Mouse (Mus musculus) stomach, adult 2 months (tissue): Measurements from ENCODE around the gene Otub2. TPM values are rescaled to one million over a fixed set of nuclear protein-coding genes. Genes with fewer than 3 reads are reported as not detected.

Experiments
- polyA plus RNA-seq: library from polyadenylated mRNA; depleted of rRNA; stranded (reverse); fragments of >200 nt; gene quantifications from 2 replicates; pipeline ENCODE4 v1.2.3, GENCODE M21; 2012; rRNA removed

Otub2 gene
- 4.4 and 5.7 TPM in 2 replicates for polyA plus RNA-seq

DNA sequence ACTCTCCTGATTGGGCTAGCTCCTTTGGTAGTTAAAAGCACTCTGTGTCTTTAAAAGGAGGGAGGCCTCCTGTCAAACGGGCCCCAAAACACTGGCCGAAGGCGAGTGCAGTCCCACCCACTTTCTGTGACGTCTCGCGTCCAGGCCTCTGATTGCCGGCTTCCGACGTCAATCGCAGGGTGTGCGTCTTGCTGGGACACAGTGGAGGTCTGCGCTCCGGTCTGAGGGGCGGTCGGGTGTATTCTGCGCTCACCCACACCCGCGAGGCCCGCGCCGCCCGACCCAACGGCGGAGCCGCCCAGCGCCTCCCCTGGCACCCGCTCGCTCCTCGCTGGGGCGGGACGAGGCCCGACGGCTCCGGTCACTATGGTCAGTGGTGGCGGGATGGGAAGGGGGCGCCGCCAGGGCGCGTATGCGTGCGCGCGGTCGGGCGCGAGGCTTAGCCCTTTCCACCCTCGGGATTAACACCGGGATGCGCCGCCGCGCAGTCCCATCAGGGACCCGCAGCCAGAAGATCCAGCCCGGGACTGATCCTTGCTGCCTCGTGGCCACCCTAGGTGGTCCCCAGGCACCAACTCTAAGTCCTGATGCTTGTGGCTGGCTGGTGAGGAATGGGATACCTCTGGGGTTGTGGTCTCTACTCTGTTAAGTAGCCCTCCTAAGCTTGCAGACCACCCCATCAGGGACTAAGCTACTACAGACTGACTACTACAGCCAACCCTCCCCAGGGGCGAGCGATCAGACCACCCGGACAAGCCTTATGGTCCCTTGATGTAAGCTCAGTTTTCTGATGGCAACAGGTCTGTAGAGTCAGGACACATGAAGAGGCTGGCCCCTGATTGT is at the start of gene Otub2:
Otub2 (plus strand) TSS at position 178 of the 843 bp plus-strand sequence.

DNA sequence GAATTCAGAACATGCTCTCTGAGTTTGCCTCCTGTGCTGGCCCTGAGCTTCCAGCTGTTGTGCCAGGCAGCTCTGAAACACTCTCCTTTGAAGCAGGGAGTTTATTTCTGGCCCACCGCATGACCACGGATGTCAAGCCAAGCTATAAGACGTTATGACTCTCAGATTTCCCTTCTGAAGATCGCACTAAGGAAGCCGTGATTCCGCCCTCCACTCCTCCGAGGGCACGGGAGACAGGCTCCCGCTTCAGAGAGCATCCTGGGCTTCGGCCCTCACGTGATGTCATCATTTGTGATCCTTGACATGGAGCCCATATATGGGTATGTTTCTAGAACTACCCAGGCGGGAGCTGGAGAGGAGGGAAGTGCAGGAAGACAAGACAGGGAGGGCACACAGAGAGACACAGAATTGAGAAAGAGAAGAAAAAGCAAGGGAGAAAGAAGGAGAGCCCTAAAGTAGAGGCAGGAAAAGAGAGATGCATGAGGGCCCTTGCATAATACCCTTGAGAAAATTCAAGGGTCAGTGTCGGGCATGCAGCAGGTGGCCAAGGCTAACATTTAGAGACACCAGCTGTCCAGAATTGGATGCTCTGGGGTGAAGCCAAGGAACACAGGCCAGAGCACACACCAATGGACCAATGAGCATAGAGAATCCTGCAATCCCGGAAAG is 32.6 kb upstream of the Otub2 start, which contains the start of gene Asb2:
Asb2 (minus strand) TSS at position 256 of the 669 bp plus-strand sequence.

DNA sequence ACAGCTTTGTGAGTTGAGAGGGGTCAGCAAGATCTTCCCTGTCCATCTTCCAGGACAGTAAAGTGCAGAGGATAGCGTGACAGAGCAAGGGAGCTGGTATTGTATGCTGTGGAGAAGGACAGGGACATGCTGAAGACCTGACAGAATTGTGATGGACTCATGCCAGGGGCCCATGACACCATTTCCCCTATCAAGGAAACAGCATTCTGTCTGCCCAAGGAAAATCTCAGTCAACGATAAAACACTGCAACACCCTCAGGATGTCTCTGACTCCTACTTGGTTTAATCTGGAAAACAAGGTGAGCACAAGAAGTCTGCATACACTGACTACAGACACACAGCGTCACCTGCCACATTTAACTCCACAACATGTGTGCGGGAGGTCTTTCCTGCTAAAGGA is 19.2 kb downstream of the Otub2 start, which contains the start of gene 9330161L09Rik:
9330161L09Rik (minus strand) TSS at position 101 of the 400 bp plus-strand sequence.

DNA sequence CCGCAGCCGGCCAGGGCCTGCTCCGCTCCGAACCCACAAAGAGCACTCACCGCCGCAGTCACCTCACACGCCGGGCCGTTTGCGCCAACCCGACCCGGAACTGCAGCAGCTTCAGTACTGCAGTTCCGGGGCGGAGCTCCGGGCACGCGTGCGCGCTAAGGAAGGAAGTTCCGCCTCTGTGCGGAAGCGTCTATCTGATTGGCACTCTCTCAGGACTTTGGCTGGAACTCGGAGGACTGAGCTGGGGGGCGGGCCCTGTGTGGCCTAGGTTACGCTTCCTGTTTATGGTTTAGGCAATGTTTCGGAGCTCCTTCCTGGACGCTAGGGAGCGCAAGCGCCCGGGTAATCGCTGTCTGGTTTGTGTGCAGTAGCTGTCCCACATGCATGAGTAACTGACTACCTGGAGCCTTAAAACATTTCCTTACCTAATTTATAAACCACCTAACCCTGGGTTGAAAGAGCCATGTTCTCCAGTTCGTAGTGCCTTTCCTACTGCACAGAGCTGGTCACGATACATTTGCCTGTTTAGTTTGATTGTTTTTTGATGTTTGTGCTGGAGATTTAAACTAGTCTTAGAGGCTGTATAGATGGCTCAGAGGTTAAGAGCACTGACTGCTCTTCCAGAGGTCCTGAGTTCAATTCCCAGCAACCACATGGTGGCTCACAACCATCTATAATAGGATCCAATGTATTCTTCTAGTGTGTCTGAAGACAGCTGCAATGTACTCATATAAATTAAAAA is 37.4 kb downstream of the Otub2 start, which contains the start of gene Ddx24:
Ddx24 (minus strand) TSS at position 102 of the 742 bp plus-strand sequence.

DNA sequence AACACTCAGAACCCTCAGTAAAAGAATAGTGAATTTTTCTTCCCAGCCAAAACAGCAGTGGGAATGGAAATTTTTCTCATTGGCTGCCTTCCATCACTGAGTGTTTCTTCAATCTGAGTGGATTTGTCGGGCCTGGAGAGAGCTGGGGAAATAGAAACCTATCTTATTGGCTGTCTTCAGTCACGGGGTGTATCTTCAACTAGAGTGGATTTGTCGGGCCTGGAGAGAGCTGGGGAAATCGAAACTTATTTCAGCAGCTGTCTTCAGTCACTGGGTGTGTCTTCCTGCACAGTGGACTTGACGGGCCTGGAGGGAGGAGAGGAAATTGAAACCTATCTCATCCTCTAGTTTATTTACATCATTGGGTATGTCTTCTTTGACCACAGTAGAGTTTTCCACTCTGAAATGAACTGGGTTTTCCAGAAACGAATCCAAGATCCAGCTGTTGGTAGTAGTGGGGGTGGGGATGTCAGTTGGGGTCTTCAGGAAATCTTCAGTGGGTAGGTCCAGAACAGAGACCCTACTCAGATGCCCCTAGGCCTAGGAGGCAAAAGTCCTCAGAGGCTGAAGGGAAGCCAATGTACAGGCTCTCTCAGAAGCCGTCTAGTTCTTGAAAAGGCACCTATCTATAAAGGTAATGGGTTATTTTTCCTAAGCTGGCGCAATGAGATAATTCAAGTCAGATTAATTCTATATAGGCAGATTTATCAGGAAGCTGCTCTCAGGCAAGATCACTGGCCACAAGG is 45.7 kb downstream of the Otub2 start, which contains the start of gene Ifi27:
Ifi27 (plus strand) TSS at position 226 of the 746 bp plus-strand sequence.

DNA sequence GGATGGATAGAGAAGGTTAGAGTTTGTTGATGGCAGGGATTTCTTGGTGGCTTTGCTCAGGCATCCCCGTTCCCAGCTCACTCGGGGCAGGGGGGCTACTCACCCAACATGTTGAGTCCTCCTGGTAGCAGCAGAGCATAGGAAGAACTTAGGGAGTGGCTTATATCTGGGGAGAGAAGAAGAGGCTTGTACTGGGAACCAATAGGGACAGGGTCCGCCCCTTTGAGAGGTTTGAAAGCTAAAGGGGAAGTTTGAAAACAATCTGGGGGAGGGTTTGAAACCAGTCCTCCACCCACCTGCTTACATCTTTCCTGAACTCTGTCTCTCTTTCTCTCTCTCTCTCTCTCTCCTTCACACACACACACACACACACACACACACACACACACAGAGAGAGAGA is 55.0 kb downstream of the Otub2 start, which contains the start of gene Ifi27l2a:
Ifi27l2a (minus strand) TSS at position 157 of the 400 bp plus-strand sequence.

Other genes starting within 250 kb of the Otub2 start
- gene Prima1, start 146.5 kb upstream of the Otub2 start, polyA plus RNA-seq = 15.3 and 17.3 TPM in 2 replicates
- not detected in 2 replicates for gene Fam181a, start 77.7 kb upstream of the Otub2 start, polyA plus RNA-seq
- gene Asb2, start 32.7 kb upstream of the Otub2 start, polyA plus RNA-seq = 49.2 and 78.4 TPM in 2 replicates
- gene 9330161L09Rik, start 19.1 kb downstream of the Otub2 start, polyA plus RNA-seq = 0.30 and 0.44 TPM in 2 replicates
- 8.1 and 10.2 TPM in 2 replicates for gene Ddx24, start 37.1 kb downstream of the Otub2 start, polyA plus RNA-seq
- 205 and 246 TPM in 2 replicates for gene Ifi27, start 45.5 kb downstream of the Otub2 start, polyA plus RNA-seq
- 250 and 292 TPM in 2 replicates for gene Ifi27l2a, start 55.0 kb downstream of the Otub2 start, polyA plus RNA-seq
- 45.5 and 67.7 TPM in 2 replicates for gene Ifi27l2b, start 68.5 kb downstream of the Otub2 start, polyA plus RNA-seq
- gene Ppp4r4, start 143.6 kb downstream of the Otub2 start, polyA plus RNA-seq = 0.06 and 0.09 TPM in 2 replicates
- not detected in 2 replicates for gene Serpina10, start 242.8 kb downstream of the Otub2 start, polyA plus RNA-seq